Mouse (Mus musculus): ENCODE results near the gene 1700018B08Rik.

Gene 1700018B08Rik

DNA sequence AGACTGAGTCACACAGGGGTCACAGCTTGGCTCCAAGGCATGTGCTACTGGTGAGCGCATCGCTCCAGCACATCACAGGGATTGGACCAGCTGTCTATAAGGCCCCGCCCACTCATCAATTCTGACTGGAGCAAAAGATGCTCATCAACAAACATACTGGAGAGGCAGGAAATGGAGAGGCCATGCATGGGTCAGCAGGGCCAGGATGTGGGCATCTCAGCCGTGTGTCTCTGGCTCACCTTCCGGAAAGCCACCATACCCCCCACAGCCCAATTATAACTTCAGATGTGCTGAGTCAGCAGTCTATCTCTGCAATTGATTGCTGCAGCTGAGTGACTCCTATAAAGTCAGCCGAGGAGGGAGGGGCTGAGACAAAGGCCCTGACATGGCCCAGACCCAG is 24.2 kb upstream of the 1700018B08Rik start:
- in situ Hi-C loops (cut with MboI, MseI), result no loop called here

DNA sequence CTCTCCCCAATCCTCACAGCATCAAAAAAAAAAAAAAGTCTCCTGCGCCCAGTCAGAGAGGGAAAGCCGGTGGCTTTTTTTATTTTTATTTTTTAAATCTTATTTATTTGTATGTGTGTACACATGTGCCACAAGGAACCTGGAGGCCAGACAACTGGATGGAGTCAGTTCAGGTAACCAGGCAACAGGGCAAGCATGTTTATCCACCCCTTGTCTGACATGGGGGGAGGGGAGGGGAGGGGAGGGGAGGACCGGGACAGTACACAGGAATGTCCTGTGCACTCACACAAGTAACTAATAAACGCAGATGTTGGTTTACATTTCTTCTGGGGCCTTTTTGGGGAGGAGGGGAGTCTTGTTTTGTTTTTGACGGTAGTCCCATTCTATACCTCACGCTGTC is 19.6 kb upstream of the 1700018B08Rik start:
- in situ Hi-C loops (cut with MboI, MseI), result no loop called here

DNA sequence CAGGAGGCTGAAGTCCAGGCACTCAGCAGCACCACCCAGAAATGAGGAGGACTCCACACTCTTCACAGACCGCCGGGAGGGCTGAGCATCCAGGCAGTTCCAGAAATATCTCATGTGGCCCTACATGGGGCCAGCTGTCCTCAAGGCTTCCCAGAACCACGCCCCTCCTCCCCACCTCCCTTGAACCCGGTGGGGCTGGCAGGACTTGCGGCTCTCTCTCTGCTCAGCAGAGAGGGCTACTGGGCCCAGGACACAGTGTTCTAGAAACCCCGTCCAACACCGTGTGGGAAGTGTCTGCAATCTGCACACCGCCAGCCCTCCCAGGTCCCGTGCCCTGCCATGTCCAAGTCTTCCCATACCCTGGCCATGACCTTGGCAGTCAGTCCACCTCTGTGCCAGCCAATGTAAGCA is 18.8 kb upstream of the 1700018B08Rik start:
- in situ Hi-C loops (cut with MboI, MseI), result no loop called here

DNA sequence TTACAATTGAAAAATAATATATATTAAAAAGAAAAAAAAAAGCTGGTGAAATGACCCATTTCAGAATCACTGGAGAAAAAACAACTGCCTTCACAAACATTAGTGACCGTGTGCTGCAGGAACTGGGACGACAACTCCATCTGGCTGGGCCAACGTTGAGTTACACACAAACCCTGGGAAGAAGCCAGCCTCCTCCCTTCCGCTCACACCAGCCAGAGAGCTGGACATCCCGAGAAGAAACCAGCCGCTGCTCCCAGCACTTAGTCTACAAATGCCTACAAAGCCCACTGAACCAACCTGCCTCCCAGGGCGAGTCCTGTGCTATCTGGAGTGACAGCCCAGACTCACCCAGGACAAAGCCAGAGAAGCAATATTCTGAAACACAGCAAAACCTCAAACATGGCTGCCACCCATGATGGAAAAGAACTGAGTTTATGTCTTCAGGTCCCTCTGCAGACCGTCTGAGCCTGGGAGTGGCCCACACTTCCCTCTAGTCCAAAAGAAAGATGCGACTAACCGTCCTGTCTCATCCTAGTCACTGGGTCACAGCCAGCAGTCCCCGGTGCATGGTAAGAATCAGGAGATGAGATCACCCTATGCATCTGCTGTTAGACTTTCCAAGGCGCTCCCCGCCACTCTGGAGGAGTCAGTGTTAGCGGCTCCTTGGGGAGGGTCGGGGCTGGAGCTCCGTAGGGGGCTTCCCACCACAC is 17.7 kb upstream of the 1700018B08Rik start:
- in situ Hi-C loops (cut with MboI, MseI), result no loop called here

DNA sequence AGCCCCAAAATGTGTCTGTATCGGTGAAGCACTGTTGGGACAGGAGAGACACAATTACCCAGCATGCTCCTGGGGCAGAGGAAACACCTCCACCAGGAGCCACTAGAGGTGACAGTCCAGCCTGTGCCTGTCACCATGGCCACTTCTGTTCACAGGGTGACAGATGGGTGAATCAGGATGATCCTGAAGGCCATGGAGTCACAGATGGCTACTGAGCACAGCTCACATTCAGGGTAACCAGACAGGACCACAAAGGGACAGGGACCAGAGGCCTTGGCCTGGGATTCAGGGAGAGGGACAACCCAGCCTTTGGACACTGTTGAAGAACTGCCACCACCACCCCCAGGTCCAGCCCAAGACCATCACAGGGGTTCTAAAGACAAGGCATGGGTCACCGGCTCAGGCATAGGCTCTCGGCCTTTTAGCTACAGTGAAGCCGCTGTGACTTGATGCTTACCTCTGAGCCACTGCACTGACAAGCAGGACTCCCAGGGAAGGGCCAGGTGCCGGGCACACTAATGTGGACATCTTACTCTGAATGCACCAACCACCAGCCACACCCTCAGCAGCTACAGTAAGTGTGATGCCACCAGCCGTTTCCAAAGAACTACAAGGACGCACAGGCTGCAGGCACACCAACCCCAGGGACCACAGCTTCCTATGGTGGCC is 16.4 kb upstream of the 1700018B08Rik start:
- in situ Hi-C loops (cut with MboI, MseI), result no loop called here

DNA sequence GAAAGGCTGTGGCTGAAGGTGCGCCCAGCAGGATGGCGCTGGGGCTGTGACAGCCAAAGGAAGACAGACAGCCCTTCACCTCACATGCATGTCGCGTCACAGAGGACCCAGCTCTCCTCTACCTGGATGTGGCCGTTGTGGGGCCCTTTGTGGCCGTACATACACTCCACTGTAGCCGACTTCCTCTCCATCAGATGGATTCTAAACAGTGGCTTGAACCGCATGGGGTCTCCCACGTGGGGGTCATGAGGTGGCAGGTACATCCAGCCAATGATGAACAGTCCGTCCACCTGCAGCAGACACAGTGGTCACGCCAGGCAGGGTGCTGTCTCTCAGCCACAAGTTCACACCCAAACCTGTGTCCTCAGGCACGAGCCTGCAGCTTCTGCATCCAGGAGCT is 15.7 kb upstream of the 1700018B08Rik start:
- in situ Hi-C loops (cut with MboI, MseI), result no loop called here

DNA sequence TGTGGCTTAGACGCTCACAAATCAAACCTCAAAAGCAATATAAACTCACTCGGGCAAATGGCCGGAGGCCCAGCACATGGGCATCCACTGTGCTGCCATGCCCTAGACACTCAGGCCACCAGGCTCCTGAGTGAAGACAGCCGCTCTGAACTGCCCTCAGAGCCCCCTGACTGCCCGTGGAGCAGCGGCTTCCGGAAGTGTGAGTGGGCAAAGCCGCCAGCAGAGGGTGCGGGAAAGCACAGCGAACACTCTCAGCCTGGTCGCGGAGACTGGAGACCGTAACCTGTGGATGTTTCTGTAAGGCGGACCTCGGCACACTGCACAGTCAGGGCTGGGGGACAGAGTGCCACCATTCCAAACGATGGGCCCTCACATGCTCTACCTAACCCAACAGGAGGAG is 14.4 kb upstream of the 1700018B08Rik start:
- in situ Hi-C loops (cut with MboI, MseI), result no loop called here

DNA sequence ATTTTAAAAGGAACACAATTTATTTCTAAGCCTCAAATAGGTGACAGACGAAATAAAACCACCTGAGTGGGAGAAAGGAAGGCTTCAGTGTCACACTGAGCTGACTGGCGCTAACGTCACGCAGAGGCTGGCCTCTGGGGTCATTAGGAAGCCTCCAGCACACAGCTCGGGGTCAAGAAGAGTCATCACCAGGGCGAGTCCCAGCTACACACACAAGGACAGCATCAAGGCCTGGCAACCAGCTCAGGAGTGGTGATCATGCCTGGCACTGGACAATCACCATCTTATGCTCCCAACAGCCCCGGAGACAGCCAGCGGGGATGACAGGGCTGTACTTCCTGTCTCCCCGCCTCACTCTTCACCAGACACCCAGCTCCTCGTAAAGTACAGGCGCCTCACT is 13.6 kb upstream of the 1700018B08Rik start:
- in situ Hi-C loops (cut with MboI, MseI), result no loop called here

DNA sequence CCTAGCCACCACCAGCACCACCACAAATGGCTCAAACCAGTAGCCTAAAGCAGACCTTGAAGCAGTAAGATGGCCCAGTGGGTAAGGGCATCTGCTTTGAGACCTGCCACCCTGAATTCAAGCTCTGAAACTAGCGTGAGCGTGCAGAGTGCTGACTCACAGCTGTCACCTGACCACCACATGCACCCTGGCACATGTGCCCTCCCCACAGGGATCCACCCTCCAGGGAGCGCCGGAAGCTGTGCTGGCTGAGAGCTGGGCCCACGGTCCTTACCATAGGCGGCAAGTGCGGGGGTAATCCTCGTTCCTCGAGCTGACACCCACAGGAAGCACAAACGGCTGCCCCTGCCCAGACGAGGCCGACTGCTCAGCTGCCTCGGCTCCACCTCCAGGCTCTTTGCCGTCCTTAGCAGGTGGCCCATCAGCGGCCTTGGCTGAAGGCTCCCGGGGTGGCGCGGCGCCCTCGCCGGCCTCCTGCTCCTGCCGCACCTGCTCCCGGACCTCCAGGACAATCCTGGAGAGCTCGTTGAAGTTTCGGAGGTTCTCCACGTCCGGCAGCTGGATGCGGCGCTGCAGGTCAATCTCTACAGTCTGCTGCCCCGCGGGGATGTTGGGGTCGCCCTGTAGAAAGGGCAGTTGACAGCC is 9.8 kb upstream of the 1700018B08Rik start:
- in situ Hi-C loops (cut with MboI, MseI), result no loop called here

DNA sequence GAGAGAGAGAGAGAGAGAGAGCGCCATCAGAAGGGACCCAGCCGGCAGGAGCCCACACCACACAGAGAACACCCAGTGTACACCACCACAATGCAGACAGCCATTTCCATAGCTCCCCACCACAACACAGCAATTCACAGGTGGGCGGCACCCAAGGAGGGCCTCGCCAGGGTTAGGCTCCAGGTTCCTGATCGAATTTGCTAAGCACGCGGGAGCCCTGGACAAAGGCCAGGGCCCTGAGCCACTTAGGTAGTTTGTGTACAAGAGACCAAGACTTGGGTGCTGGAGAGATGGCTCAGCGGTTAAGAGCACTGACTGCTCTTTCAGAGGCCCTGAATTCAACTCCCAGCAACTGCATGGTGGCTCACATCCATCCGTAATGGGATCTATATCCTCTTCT is 8.4 kb upstream of the 1700018B08Rik start:
- in situ Hi-C loops (cut with MboI, MseI), result no loop called here

DNA sequence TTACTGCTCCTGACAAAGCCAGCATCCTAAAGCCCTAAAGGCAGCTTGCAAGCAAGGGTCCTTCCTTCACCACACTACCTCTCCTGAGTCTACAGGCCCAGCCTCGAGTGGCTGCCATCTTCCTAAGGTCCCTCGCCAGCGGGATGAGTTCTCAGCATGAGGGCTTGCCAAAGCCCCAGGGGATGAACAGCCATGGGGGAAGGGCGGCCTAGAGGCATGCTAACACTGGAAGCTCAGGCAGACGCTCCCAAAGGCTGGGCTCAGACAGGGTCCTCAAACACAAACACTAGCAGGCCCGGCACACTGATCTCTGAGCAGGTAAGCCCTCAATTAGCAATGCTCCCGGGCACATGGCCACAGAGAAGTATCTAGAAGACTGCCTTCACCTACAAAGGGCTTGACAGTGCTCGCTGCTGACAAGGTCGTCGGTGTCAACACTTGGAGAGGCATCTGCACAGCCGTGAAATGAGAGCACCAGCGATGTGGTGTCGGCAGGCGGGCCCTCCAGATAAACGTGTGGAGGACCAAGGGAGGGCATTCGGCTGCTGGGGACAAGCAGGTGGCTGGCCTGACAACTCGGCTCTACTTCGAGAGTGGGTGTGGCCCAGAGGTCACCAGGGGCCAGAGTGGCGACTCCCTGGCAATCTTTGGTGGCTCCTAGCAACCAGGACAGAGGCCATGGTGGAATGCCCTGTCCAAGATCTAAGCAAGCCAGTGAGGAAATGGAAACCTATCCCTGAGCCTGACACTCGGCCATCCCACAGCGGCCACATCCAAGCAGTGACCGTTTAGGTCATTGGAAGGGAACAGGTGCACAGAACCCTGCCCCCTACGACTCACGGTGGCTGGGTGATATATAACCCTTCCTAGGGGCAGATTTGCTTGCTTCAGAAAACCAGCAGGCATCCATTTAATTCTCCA is 7.2 kb upstream of the 1700018B08Rik start:
- in situ Hi-C loops (cut with MboI, MseI), result no loop called here

DNA sequence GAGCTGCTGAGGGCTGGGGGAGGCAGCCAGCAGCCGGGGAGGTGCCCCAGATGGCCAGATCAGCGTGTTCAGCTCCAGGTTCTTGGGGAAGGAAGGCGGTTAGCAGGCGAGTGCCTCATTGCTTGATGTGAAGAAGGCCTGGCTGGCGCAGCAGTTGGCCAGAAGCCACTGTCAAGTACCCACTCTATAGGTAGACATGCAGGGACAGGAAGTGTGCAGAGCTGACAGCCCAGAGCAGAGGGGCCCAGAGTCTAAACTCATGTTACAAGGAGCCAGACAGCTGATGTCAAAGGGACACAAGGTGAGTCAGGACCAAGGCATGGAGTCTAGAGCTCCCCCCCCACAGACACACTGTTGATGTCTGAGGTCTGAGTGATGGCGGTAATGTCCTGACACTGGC is 5.9 kb upstream of the 1700018B08Rik start:
- in situ Hi-C loops (cut with MboI, MseI), result no loop called here

DNA sequence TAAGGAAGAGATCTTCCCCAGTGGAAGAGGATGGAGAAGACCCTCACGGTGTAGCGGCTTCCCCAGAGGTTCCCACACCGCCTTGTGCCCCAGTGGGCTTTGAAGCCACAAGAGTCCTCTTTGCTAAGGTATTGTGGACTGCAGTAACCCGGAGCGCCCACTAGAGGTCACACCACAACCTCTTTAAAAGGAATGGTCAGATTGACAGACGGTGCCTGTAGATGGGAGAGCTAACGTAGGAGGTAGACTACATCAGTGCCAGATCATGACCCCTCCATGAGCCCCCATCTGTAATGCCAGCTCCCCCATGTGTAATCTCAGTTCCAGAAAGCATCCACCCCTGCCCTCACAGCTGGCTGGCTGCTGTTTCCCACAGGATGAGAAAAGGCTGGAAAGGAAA is 3.0 kb upstream of the 1700018B08Rik start:
- in situ Hi-C loops (cut with MboI, MseI), result loop anchor here (5.0 to 10.0 kb wide), 2 partner anchors 45 to 852 kb away; partner anchors contain the start of gene Map1lc3b

DNA sequence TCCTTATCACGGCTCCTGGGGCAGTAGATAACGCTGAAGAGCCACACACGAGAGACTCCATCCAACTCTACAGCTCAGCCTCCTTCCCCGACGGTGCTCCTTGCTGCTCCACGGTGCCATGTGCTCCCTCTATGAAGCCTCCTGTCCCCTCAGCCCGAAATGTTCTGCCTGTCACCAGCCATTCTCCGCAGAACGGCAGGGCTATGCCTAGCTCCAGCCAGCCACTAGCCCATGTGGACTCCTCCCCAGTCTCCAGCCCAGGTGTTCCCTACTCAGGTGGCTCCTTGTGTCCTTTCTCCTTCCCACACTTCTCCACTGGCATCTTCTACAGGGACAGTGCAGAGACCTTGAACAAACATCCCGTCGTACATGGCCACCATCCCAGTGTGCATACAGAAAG is 816 bp upstream of the 1700018B08Rik start:
- in situ Hi-C loops (cut with MboI, MseI), result loop anchor here (5.0 to 10.0 kb wide), 2 partner anchors 47 to 850 kb away; partner anchors contain the start of gene Map1lc3b

DNA sequence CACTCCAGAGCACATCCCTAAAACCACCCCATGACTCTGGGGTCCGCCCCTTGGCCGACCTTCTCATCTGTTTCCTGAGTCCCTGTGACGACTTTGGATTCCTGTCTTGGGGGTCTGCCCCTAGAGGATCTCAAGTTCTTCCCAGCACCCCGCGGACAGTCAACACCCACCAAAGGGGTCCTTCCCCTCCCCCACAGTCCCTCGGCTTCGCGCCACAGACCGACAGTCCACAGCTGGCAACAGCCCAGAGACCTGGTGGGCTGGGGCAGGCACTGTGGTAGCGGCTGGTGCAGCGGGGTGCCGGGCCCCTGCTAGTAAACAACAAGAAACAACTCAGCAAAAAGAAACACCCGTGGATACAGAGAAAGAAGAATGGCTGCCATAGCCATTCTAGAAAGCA is 1.2 kb downstream of the 1700018B08Rik start:
- in situ Hi-C loops (cut with MboI, MseI), result loop anchor here (10.0 kb wide), 1 partner anchor 848 kb away; no protein-coding TSS in a partner anchor

DNA sequence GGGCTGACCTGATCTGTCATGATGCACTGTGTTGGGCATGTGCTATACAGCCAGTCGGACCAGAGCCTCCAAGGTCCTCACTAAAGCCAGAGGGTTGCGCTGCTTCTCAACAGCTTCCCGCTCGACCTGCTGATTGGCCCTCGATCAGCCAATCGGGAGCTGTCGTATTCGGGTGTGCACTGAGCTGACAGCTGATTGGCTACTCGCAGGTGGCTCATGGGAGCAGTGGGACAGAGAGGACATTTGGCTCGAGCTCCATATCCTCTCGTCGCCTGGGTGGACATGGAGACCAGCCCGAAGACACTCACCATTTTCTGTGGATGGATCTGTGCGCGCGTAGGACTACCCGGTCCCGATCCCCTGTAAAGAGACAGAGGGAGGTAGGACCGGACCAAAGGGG is 2.3 kb downstream of the 1700018B08Rik start:
- in situ Hi-C loops (cut with MboI, MseI), result loop anchor here (10.0 kb wide), 1 partner anchor 847 kb away; no protein-coding TSS in a partner anchor

DNA sequence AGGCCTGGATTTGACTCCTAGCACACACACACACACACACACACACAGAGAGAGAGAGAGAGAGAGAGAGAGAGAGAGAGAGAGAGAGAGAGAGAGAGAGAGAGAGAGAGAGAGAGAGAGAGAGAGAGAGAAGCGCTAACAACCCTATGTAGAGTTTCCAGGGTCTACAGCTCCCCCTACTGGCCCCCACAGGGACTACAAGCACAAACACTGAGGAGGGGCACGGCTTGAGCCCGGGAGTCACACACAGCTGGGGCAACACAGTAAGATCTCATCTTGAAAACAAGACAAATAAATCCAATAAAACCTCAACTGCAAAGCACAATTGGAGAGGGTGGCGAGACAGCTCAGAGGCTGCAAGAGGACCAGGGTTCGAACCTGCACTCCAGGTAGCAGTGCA is 11.7 kb downstream of the 1700018B08Rik start:
- in situ Hi-C loops (cut with MboI, MseI), result no loop called here

DNA sequence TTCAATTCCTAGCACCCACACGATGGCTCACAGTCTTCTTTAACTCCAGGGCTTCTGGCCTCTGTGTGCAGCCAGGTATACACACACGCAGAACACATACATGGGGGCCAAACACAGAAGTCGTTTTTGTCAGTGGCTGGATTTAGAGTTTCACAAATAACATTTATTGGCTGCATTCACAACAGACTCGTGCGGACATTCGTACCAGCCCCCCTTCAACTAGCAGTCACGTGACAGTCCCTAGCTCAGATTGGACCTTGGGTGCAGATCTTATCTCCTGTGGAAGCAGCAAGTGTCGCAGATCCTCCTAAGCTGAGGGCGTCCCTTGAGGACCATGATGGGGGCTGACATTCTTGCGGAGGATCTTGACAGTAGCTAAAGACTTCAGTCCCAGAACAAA is 13.5 kb downstream of the 1700018B08Rik start:
- in situ Hi-C loops (cut with MboI, MseI), result no loop called here

DNA sequence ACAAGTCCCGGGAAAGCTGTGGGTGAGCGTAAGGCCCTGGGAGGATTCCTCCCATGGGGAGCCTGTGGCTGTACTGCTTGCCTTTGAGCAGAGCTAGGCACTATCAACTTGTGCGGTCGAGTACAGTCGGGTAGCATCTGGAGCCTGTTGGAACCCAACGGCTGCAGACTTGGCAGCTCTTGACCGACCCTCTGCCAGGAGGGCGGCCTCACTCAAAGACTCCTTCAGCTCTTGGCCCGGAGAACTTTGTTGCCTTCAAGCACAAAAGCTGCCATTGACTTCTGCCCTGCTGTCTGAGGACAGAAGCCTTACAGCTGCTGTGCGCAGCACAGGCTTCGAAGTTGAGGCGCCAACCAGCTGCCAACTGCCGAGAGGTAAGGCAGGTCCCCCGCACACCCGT is 15.3 kb downstream of the 1700018B08Rik start:
- in situ Hi-C loops (cut with MboI, MseI), result no loop called here

DNA sequence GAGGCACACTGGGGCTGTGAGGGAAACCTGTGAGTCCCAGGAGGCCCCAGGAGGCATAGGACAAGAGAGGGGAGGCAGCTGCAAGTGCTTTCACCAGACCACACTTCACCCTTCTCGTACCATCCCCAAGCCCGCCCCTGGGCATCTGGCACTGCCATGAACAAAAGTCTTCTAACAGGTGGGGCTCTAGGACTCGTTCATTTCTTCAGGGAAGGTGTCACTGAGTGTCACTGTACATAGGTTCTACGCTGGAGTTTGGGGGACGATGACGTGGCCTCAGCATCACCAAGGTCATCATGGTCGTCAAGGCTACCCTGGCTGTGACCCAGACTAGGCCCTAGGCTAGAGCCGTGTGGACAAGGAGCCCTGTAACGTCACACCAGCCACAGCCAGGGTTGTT is 16.4 kb downstream of the 1700018B08Rik start:
- in situ Hi-C loops (cut with MboI, MseI), result no loop called here

DNA sequence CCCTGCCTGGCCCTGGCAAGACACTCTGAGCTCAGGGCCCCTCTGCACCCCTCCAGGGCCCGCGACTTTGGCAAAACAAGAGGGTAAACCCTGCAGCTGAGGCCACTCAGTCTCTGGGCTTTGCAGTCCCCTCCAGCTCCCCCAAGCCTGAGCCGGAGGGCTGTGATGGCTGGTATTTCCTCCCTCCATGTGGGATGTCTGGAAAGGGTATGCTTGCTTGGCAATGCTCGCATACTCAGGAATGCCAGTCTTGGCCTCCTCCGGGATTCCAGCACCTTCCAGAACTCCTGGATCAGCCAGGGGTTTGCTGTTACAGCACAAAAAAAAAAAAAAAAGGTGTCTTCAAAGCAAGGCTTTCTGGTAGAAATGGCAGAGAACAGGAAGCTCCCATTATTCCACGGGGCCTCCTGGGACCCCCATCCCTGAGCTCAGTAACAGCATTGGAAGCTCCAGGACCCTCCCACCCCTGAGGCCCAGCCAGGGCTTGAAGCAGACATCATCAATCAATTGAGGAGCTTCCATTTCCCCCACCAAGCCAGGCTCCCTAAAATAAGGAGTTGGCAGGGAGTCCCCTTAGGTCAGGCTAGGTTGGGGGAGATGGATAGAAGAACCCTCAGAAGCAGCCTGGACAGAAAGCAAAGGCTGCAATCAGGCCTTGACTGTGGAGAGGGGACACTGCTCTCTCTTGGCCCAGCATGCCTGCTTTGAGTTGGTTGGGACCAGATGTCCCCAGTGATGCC is 17.1 kb downstream of the 1700018B08Rik start:
- in situ Hi-C loops (cut with MboI, MseI), result no loop called here
